Mouse (Mus musculus): ENCODE measurements at regions not wholly inside any gene's neighbourhood (a gene's known extent, or its start where the extent isn't known, plus 50 kb on each side); places are given as distances from the start of the nearest gene placed in this dataset.

DNA sequence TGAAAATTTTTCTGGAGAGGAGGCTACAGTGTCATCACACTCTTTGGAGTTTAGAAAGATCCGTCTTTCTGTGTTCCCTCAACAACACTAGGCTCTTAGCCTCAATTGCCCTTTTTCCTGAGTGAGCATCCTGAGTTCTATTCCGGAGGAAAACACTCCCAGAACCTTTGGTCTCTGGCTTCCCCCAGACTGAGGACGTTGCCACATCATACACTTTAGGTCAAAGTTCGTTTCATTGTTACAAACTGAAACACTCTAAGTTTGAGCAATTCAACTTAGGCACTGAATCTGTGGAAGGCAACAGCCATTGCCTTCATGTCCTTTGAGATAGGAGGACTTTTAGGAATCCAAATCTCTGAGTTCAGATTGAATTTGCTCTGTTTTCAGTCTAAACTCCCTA is 85.0 kb downstream of the Arl4a start:
- peak in 1 of 2 experiments; percentile 11 for DNase-seq

DNA sequence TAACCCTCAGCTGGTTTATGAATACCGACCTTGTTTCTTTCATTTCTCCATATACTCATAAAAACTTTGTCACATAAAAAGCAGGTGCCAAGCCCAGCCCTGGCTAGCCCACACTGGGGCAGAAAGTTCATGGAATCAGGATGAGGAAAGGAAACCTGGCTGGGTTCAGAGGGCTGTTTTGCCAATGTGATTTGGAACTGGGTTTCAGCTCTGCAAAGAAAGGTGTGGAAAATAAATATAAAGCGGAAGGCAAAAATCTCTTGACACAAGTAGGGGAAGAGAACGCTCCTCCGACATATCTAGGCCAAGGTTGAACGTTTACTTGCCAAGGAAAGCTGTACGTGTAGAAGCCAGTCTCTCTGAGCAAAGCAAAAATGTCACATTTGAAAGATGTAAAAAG is 85.9 kb downstream of the Arl4a start:
- DNase-seq, result peak; percentile 25 to 48

DNA sequence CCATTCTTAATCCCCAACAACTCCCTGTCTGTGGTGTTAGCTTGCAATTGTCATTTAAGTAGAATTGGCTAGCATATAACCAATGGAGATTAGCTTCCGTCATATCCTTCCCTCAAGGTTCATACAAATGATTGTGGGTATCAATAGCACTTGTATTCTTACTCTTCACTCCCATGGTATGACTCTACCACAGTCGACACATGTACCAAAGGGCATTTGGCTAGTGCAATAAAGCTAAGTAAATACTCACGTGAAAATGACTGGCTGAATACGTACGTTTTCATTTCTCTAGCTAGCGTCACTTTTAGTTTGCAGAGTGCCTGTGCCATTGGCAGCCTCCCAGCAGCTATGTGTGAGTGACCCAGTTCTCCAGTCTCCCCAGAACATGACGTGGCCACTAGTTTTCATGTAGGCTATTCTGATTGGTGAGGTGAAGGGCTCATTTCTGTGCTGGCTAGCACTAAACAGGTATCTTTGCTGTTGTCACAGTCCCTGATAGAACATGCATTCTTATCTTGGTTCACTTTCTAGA is 87.5 kb downstream of the Arl4a start:
- peak; percentile 77 to 78 for DNase-seq

DNA sequence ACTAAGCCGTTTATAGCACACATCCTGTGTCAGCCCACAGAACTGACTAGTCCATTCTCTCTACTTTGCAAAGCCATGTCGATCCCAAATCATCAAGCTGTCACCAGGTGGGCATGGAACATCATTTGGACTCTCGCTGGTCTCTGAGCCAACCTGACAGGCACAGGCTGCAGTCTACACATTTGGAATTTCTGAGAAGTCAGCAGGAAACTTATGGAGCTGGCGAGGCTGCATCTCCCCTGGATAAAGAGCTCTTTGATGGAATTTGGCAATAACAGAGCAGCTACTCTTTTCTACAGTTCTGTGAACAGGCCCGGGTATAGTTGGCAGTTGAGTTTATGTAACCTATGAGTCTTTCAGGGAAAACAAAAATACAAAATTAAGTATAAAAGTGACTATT is 94.9 kb downstream of the Arl4a start:
- no peak for DNase-seq

DNA sequence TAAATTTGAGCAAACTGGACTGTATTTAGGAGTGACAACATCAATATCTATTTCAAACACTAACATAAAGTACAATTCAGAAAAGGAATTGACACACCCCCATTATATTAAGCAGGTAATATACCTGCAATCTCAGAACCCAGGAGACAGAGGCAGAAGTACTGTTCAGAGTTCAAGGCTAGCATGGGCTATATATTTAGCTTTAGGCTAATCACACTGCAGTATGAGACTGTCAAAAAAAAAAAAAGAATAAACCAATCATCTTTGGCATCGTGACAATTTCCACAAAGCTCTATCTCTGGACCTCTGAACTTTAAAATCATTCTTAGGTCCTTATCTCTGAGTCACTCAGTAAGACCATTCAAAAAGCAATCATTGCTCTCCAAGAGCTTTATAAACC is 96.7 kb downstream of the Arl4a start:
- no peak for DNase-seq

DNA sequence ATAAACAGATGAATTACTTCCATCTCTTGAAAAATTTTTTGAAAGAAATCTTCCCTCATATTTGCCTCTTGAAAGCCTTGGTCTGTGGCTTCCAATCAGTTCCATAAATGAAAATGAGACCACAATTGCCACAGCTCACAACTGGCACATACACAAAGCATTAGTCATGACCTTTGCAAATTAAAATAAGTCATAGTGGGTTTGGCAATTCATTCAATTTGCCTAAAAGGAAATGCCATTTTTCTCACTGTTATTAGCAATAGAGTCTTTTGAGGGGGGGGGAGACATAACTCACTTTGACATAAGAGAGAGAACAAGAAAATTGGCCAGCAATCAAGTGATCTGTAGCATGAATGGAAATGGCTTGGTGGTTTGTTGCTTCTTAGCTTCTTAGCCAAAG is 98.8 kb downstream of the Arl4a start:
- no peak for DNase-seq

DNA sequence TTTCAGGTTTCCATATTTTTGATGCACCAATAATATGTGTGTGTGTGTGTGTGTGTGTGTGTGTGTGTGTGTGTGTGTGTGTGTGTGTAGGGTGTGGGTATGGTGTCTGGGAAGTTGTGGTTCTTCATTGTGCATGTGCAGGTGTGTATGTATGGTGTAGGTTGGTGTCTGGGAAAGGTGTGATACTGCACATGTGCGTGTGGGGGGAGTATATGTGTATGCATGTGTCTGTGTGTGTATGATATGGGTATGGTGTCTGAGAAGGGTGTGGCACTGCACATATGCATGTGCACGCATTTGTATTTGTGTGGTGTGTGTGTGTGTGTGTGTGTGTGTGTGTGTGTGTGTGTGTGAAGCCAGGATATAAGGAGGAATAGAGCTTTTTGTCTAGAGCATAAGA is 99.6 kb downstream of the Arl4a start:
- DNase-seq, result no peak

DNA sequence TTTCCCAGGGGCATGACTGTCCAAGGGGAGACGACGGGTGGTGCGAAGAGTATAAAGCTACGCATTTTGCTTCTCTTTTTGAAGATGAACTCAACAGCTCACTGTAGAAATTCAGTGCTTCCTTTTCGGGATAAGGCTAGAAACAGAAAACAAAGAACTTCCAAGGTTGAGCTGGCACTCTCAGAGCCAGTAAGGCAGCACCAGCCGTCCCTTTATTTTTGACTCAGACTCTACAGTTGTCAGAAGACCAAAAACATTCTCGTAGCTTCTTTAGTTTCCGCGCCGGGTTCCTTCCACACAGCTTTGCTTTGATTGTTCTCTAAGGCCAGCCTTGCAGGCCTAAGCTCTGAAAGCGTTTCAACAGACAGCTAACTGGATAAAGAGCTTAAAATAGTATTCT is 101.5 kb downstream of the Arl4a start:
- peak in 1 of 2 experiments; percentile 6 for DNase-seq

DNA sequence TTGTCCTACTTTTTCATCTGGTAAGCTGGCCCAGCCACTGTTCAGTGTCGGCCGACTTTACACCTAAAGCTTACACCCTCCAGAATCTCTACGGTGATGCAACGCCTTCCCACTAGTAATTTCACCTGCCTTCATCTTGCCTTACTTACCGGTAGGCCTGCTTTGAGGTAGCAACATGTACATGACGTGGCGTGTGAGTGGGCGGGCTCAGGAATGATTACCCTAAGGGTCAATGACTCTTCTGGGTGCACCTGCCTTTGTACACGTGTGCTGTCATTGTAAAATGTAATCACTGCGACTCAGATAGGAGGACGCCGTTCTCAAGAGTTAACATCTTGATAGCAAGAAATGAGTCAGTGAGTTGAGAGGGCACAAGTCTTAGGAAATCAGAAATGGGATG is 102.0 kb downstream of the Arl4a start:
- DNase-seq, result no peak

DNA sequence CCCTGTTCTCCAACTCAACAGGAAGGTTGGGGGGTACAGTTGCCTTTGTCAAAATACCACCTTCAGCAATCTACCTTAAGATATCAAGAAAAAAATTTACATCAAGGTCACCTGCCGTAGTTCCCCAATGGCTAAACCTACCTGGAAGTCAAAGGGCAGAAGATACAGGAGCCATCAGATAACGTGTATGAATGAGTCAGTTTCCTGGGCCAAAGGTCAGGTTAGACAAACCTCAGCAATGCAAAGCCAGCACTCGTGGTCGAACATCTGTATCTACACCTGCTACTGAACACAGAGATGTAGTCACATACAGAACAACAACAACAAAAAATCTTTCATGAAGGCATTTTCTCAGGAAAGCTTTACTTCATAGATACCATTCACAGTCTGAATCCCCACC is 102.9 kb downstream of the Arl4a start:
- DNase-seq, result no peak

DNA sequence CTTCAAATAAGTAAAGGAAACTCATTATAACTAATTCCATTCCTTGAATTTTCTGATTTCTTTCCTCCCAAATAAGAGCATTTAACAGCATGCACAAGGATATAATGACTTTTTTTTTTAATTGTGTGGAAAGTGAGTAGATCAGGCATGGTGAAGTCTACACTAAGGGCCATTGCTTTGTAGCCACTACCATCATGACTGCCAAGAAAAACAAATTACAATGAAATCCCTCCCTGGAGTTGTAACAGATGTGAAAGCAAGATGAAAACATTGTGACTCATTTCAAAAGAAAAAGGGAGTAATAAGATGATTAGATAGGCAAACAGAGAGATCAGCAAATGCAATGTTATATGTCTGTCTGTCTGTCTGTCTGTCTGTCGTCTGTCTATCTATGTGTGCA is 106.6 kb downstream of the Arl4a start:
- DNase-seq, result no peak

DNA sequence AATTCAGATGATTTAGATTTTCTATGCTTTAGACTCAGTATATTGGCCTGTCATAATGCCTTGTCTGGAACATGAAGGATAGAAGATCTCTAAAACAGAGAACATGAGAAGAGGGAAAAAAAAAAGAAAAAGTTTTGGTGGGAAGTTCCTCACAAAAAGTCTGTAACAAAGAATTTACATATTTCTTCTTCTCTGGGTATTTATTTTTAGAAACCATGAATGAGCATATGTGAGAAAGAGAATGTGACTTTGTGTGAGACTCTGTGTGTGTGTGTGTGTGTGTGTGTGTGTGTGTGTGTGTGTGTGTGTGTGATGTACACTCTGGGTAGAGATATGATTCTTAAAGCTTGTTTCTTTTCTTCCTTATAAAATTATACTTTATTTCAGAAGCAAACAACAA is 109.9 kb downstream of the Arl4a start:
- no peak for DNase-seq

DNA sequence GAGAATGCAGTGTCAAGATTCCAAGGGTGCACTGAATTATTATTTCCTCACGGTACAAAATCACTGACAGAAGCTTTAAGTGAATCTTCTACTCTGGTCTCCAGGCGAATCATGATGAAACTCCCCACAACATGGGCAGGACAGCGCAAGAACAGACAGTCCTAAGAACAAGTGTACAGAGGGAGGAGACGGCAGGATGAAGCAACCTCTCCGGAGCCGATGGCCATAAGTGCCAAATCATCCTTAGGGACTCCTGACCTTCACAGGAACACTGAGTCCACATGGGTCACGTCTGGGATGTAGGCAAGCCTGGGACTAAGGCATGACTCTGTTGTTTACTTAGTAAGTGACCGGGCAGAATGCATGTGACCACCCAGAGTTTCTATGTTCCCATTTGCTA is 110.8 kb downstream of the Arl4a start:
- peak; percentile 28 to 41 for DNase-seq

DNA sequence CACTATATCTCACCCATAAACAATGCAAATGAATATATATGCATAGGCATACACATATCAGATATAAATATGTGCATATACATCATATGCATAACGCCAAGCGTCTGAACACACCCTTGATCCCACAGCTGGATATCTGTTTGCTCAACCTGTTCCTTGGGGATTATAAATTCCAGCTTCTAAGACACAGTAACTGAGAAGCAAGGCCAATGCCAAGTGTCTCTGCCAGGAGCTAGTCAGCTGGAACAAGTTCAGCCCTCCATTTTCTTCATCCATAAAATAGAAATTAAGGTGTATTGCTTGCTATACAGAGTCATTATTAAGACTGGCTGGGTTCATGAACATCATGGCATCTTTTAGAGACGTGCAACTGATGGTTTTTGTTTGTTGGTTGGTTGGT is 116.3 kb downstream of the Arl4a start:
- DNase-seq, result peak in 1 of 2 experiments; percentile 13

DNA sequence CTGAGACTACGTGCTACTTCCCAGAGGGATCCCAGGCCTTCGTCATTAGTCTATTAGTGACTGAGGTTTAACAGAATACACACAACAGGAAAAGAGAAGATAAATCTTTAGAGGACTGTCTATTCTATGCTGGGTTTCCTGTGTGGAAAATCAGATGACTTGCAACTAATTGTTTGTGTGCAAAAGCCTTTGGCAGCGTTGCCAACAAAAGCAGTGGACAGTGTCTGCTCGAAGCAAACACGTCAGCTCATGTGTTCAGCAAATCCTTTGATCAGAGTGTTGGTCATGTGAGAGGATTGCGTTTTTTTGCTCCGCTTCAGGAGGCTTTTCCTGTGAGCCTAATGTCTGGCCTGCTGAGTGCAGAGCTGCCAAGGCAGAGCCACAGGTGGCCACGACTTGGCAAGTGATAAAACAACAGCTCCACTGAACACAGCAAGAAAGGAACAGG is 117.3 kb downstream of the Arl4a start:
- DNase-seq, result peak; percentile 27 to 36

DNA sequence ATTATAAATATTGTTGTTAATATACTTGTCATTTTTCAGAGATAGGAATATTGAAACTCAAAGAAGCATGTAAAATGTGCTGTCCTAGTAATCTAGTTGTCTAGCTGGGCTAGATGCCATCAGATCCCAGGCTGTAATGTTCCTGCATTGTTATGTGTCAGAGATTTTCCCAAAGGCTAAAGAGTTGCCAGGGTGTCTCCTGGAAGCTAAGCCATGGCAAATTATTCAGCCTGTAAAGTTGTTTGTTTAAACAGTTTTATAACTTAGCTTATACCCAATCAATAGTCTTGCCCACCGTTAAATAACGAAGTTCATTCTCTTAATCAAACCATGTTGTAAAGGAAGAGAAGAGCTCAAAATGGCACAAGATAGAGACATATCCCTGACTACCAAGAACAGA is 117.9 kb downstream of the Arl4a start:
- no peak for DNase-seq

DNA sequence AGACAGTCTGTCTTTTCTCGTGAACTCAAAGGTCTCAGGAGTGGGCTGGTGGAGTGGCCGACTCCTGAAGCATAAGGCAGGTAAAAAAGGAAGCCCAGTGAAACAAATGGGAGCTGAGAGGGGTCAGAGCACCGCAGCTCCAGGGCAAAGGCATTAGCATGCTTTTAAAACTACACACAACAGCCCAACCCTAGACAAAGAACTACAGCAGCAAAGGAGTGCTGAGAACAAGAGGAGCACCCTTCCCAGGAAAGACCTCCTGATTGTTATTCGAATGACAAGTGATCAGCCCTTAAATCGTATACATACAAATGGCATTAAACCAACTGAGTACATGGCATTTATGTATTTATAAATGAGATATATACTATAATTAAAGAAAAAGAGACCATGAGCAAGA is 149.3 kb downstream of the Arl4a start:
- no peak for DNase-seq

DNA sequence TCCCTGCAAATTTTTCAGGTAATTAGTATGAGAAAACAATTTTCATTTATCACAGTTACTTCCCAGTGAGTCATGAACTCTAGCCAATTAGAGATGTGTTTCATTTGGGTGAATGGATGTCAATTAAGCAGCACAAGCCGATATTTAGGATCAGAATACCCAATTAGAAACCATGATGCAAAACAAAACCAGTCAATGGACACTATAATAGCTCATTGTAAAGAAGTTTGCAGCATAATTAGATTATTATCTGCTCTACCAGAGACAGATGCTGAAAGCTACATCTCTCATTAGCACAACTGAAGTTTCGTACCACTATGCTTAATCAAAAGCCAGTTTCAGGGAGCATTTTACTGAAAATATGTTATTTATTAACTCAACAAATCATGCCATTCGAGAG is 152.5 kb downstream of the Arl4a start:
- DNase-seq, result no peak

DNA sequence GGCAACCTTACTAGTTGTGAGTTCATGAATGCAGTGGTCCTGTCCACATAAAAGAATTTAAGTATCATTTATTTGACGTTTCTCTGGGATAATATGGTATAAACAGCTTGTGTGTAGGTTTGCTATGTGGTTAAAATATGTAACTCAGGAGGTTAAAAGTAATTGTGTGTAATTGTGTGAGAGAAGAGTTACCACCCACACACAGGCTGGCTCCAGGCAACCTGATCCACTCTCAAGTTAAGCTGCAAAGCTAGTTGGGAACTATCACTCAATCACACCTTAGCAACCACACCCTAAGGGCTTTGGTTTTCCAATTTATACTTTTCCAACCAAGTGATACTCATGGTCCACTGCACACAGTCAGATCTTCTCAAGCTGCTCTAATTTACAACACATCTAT is 157.5 kb downstream of the Arl4a start:
- no peak for DNase-seq

DNA sequence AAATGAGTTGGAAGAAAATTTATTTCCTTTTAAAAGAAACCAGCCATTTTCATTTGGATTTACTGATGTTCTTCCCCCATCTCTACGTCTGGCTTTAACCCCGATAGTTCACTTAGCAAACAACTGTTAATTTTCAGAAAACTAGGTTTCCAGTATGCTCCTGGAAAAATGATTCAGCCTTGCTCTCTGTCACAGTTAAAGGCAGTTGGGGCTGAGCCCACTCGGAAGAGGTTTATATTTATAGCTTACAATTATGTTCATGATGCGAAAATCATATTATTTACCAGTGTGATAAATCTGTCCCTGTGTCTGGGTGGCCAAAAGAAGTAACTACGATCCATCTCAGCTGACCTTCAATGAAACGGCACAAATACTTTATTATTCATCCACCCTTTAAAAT is 163.9 kb downstream of the Arl4a start:
- no peak for DNase-seq

DNA sequence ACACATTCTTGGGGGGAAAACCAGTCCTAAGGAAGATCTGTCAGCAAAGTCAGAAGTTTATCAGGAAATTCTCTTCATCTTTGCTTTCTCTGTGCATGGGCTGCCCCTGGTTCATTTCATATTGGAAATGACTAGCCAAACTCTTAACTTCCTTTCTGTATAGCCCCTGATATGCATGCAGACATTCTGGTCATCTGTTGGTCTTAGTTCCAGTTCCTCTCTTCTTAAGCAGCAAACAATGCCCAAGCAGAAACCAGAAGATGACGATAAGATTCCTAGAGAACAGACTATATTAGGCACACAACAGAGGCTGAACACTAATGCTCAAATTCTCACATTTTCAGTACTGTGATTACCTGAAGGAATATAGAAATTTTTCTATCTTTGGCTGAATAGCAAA is 176.0 kb downstream of the Arl4a start:
- no peak for DNase-seq

DNA sequence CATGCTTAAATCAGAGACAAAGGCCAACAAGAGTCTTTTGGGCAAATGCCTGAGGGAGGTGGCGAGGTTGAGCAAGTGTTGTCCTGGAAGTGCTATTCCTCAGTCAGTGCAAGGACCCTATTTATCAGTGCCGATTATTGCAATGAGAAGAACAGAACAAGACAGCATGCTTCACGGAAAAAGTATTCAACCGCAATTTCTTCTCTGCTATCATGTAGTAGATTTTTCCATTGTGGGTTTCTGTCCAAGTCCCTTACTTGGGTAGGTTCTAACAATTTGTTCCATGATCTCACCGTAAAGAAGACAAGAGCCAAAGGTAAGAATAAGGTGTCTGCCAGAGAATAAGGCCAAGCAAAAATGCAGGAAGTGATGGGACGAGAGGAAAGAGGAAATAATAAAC is 186.2 kb downstream of the Arl4a start:
- no peak for DNase-seq

DNA sequence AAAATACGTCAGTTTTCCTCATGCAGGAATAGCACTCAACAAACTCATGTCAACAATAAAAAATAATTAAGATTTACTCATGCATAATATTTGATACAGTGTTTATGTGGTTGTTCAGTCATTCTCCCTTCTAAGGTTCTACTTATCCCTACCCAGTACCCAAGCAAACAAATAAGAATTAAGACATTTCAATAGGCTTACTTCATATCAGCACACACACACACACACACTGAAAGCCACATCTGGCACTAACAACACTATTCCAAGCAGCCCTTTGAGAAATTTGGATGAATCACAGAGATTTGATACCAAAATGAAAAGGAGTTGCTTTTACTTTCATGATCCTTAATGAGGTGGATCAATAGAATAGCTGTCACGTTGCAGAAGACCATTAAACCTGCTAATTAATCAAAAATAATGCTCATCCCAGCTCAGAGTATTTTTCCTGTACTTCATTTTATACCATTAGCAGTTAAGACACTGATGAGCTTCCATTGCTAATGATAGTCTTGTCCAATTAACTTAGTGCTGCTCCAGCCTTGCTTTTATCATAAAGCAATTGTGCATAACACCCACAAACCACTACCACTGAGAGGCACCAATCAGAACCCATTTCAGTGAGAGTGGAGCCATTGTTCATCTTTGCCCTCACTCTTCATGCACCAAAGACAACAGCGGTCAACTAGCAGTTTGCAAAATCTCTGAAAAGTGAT is 188.3 kb downstream of the Arl4a start:
- DNase-seq, result no peak

DNA sequence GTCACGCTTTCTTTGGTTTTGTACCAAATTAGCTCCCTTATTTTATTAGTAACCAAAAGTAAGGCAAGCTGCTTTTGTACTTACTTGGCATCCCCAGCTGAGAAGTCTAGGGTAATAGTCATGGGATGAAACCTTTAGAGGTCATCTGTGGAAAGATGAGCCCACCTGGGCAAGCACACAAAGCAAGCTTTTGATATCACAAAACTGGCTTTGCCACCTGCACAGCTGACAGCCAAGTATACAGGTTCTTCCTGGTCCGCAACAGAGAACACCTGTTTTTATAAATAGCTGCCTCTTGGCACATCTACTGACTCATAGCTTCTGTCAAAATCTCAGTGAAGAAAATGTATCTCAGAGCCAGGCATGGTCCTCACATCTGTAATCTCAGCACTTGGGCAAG is 197.2 kb downstream of the Arl4a start:
- DNase-seq, result no peak

DNA sequence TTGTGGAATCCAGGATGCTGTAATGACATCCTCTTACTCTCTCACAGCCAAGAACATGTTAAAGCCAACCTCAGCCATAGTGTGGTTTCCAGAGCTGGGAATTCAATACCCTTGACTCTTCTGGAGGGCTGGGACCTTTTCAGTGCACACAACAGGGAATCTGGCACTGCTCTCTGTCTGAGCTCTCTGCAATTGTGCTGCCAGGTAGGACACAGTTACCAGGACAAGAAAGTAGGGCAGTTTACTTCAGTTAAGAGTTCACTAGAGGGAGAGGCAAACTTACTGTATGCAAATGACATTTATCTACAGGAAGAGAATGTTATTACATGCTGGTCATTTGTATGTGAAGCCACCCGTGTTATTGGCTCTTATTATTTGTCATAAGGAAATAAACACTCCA is 197.6 kb downstream of the Arl4a start:
- peak in 1 of 2 experiments; percentile 1 for DNase-seq

Data from adrenal gland, postnatal 36 days (tissue).